Mouse (Mus musculus): ENCODE data around the gene A26c2. TPM values are rescaled to one million over a fixed set of nuclear protein-coding genes. Genes with fewer than 3 reads are reported as not detected.

A26c2 gene
- not detected for total RNA-seq (2021)

GRCm38 (mm10) chr7:62823573-62823972 lies at the start of gene A26c2:
TSS of gene A26c2 (minus strand) at chr7:62823673.
- DNase-seq (ENCODE audit: low spot score in 2 of 2), result no peak
- intact Hi-C loops (cut with DNase I), result no loop called here

DNA sequence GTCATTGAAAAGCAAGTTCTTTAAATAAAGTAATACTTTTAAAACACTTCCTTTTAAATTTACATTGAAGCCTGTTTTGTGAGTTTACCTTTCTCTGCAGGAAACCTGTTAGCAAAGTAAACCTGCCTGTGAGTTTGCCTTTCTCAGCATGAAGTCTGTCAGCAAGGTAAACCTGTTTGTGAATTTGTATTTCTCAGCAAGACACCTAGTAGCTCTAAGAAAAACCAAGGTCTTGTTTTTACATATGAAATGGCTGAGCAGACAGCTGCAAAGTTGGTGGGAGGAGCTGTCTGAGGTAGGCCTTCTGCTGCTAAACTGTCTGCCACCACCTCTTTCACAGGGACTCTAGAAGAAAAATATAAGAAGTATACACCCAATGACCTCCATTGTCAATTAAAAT lies 28.0 kb upstream of the A26c2 start:
- DNase-seq (ENCODE audit: low spot score in 2 of 2), result no peak
- intact Hi-C loops (cut with DNase I), result no loop called here

Measured in left cerebral cortex, postnatal 25 days (tissue).